ENCODE assay signal across 8 mouse cellular contexts in genomic region chr12:72820940-72821431, GRCm38 (mm10).
DNase-seq lines count a peak whose midpoint lies in the region; ATAC-seq and TF ChIP-seq lines count a peak whose summit lies in the region.

No protein-coding gene starts in this region.

- peak in 1 of 2 experiments; percentile 23 for DNase-seq in left cerebral cortex, adult 2 months (ENCODE audit: extremely low spot score in 1 of 2, low spot score in 2 of 2)
- no peak for DNase-seq in left cerebral cortex, adult 11 months (ENCODE audit: low spot score)
- DNase-seq in cerebellum, postnatal 14 days: peak; percentile 44 to 48
- DNase-seq in heart, adult 2 months: peak; percentile 31 to 33
- peak; percentile 17 for DNase-seq in lung, adult 2 months

- H3K36me3 ChIP-seq in heart, adult 2 months (ENCODE audit: control insufficient read depth, insufficient read depth, low read length): no peaks in the 10 kb centered on the region
- H3K36me3 ChIP-seq in intestine, embryonic 16.5 days (ENCODE audit: control insufficient read depth, insufficient read depth, low read length): no peaks in the 10 kb centered on the region
- no peaks in the 10 kb centered on the region for H3K36me3 ChIP-seq in neural tube, embryonic 13.5 days

- peak overlapping the region; percentile 59 for H3K4me2 ChIP-seq in intestine, embryonic 16.5 days (ENCODE audit: low read depth, low read length)
- peak overlapping the region; percentile 74 for H3K4me2 ChIP-seq in neural tube, embryonic 13.5 days

- intact Hi-C loops in left cerebral cortex, adult 2 months (cut with DNase I): no loop called here
- intact Hi-C loops in heart, adult 2 months (cut with DNase I): loop anchor here (2.0 kb wide), 1 partner anchor 24 kb away; no protein-coding TSS in a partner anchor

- no peaks in the 10 kb centered on the region; the same call in 1 of the 2 replicates for H3K27me3 ChIP-seq in heart, adult 2 months (ENCODE audit: control insufficient read depth, insufficient read depth, low read length)
- H3K27me3 ChIP-seq in intestine, embryonic 16.5 days (replicated peaks; ENCODE audit: control insufficient read depth, insufficient read depth, low read length): no peaks in the 10 kb centered on the region
- H3K27me3 ChIP-seq in neural tube, embryonic 13.5 days: peaks cover 17% of the 10 kb centered on the region

- peaks cover 3% of the 10 kb centered on the region for H3K4me1 ChIP-seq in heart, adult 2 months (ENCODE audit: control insufficient read depth, insufficient read depth, low read length)
- H3K4me1 ChIP-seq in intestine, embryonic 16.5 days (ENCODE audit: control insufficient read depth, insufficient read depth, low read length): 0 out of 2 replicates have a peak, but pooled peaks cover 3% of the 10 kb centered on the region
- no peaks in the 10 kb centered on the region; the same call in 1 of the 2 replicates for H3K4me1 ChIP-seq in lung, adult 2 months (ENCODE audit: control insufficient read depth, insufficient read depth, low read length)
- peaks cover 11% of the 10 kb centered on the region for H3K4me1 ChIP-seq in neural tube, embryonic 13.5 days (replicated peaks)

- WGBS in heart, adult 2 months: 4% methylated on average over 24 of the region's 24 CpGs
- 2% methylated on average over 24 of the region's 24 CpGs for WGBS in intestine, embryonic 16.5 days
- WGBS in lung, adult 2 months: 4% methylated on average over 24 of the region's 24 CpGs
- WGBS in neural tube, embryonic 13.5 days: 2% methylated on average over 24 of the region's 24 CpGs

- H3K79me2 ChIP-seq in heart, adult 2 months (replicated peaks; ENCODE audit: control insufficient read depth, insufficient read depth, low read length): no peaks in the 10 kb centered on the region

- H3K27ac ChIP-seq in left cerebral cortex, adult 2 months: peak overlapping the region; percentile 15; the same call in 1 of the 2 replicates
- no peak overlapping the region for H3K27ac ChIP-seq in heart, adult 2 months
- peak overlapping the region; percentile 71 for H3K27ac ChIP-seq in intestine, embryonic 16.5 days (ENCODE audit: low read length)
- H3K27ac ChIP-seq in neural tube, embryonic 13.5 days (replicated peaks): peak overlapping the region; percentile 86

- no peak for TF ChIP-seq EP300 in heart, adult 2 months (IDR thresholded peaks at IDR 0.05; ENCODE audit: insufficient read depth, low read depth, low read length)

- ATAC-seq in intestine, embryonic 16.5 days: peak; percentile 88
- peak; percentile 92 for ATAC-seq in neural tube, embryonic 13.5 days (ENCODE audit: low read depth)
- ATAC-seq in monocyte, adult 5-6 weeks (replicated peaks; ENCODE audit: insufficient number of reproducible peaks, low FRiP score, low TSS enrichment, poor library complexity, severe bottlenecking): no peak

- TF ChIP-seq POLR2A in heart, adult 2 months (IDR thresholded peaks at IDR 0.05; ENCODE audit: insufficient read depth, low read depth, low read length): no peak
- TF ChIP-seq POLR2A in lung, adult 2 months (IDR thresholded peaks at IDR 0.05; ENCODE audit: borderline replicate concordance, extremely low read depth, low read depth, low read length): no peak

- no peaks in the 10 kb centered on the region for H3K9me3 ChIP-seq in intestine, embryonic 16.5 days (ENCODE audit: control insufficient read depth, low read length)
- no peaks in the 10 kb centered on the region; the same call in 1 of the 2 replicates for H3K9me3 ChIP-seq in neural tube, embryonic 13.5 days

- H3K4me3 ChIP-seq in left cerebral cortex, adult 2 months: peak overlapping the region; percentile 43
- peak overlapping the region; percentile 48 for H3K4me3 ChIP-seq in heart, adult 2 months
- H3K4me3 ChIP-seq in intestine, embryonic 16.5 days (ENCODE audit: low read length): peak overlapping the region; percentile 47
- peak overlapping the region; percentile 57 for H3K4me3 ChIP-seq in lung, adult 2 months (replicated peaks; ENCODE audit: extremely low read depth, low read depth, low read length)
- peak overlapping the region; percentile 43 for H3K4me3 ChIP-seq in neural tube, embryonic 13.5 days

- H3K9ac ChIP-seq in heart, adult 2 months (ENCODE audit: low read depth, low read length): no peak overlapping the region
- peak overlapping the region; percentile 50 for H3K9ac ChIP-seq in intestine, embryonic 16.5 days (ENCODE audit: low read depth, low read length)
- H3K9ac ChIP-seq in neural tube, embryonic 13.5 days: peak overlapping the region; percentile 73

- TF ChIP-seq CTCF in left cerebral cortex, adult 2 months (IDR thresholded peaks at IDR 0.05): no peak; the same call in none of the 2 replicates
- no peak for TF ChIP-seq CTCF in heart, adult 2 months (IDR thresholded peaks at IDR 0.05)
- TF ChIP-seq CTCF in lung, adult 2 months (IDR thresholded peaks at IDR 0.05; ENCODE audit: insufficient read depth, low read length): no peak
